Mouse (Mus musculus) lung, embryonic 14.5 days (tissue): ENCODE results near the gene Dtx2. TPM values are rescaled to one million over a fixed set of nuclear protein-coding genes. Genes with fewer than 3 reads are reported as not detected.
A peak's percentile ranks its signal among the peaks of the same experiment; 100 is the strongest.

Experiments
- ATAC-seq: fragments of 200-750 bp; cut with Nextera tagmentation; 2 replicates; pipeline ENCODE4 v1.8.0; 2017; ENCODE audit warnings: mild to moderate bottlenecking, moderate TSS enrichment, moderate library complexity; ENCODE audit not compliant: insufficient read depth
- DNase-seq: peaks from one replicate; pipeline ENCODE4 v3.0.0-alpha.2; 2015
- H3K27ac ChIP-seq: fragments of 300-500 bp; sonication (generic); 2 replicates; pipeline ENCODE4 v1.5.1; 2014; ENCODE audit warnings: low read depth, mild to moderate bottlenecking, moderate library complexity
- H3K27me3 ChIP-seq: fragments of 300-500 bp; sonication (generic); 2 replicates; pipeline ENCODE4 v1.6.1; 2014; ENCODE audit warnings: low read length, control low read depth; ENCODE audit not compliant: insufficient read depth
- H3K36me3 ChIP-seq: fragments of 300-500 bp; sonication (generic); 2 replicates; pipeline ENCODE4 v1.6.1; 2014; ENCODE audit warnings: control low read depth; ENCODE audit not compliant: insufficient read depth
- H3K4me1 ChIP-seq: fragments of 300-500 bp; sonication (generic); 2 replicates; pipeline ENCODE4 v1.6.1; 2014; ENCODE audit warnings: antibody characterized with exemption, control low read depth; ENCODE audit not compliant: insufficient read depth
- H3K4me2 ChIP-seq: fragments of 300-500 bp; sonication (generic); 2 replicates; pipeline ENCODE4 v1.6.1; 2014; ENCODE audit warnings: mild to moderate bottlenecking
- H3K4me3 ChIP-seq: fragments of 300-500 bp; sonication (generic); 2 replicates; pipeline ENCODE4 v1.5.1; 2014; ENCODE audit warnings: low read depth, low read length
- H3K9ac ChIP-seq: fragments of 300-500 bp; sonication (generic); 2 replicates; pipeline ENCODE4 v1.6.1; 2014
- H3K9me3 ChIP-seq: fragments of 300-500 bp; sonication (generic); 2 replicates; pipeline ENCODE4 v1.6.1; 2016; ENCODE audit warnings: low read depth, low read length, control low read depth
- CTCF ChIP-seq: IDR thresholded peaks from 2 replicates; pipeline ENCODE4 v1.5.1; 2016; ENCODE audit warnings: antibody characterized with exemption, low read depth
- WGBS: fragments of 180-500 bp; shearing (Covaris S2); extraction: QIAGEN DNeasy Blood & Tissue Kit; methylation state at CpG from one replicate; pipeline ENCODE4 v1.1.7; 2014; 5-methylcytosine and 5-hydroxymethylcytosine counted together
- polyA plus RNA-seq: library from polyadenylated mRNA; unstranded; fragments of >200 nt; fragmentation: Nextera tagmentation; extraction: Ambion mirVana; gene quantifications from 2 replicates; pipeline ENCODE4 v1.2.1, GENCODE M21; 2014

Gene Dtx2
- polyA plus RNA-seq, 1 experiment from 2014 or later: 24.4 TPM

GRCm38 (mm10) chr5:136077001-136077550 is 82.5 kb downstream of the Dtx2 start:
- no peaks in the 10 kb centered on the region for H3K36me3 ChIP-seq
- H3K4me3 ChIP-seq: no peak overlapping the region
- no peak overlapping the region for H3K27ac ChIP-seq
- no peaks in the 10 kb centered on the region for H3K9me3 ChIP-seq
- no peak overlapping the region for H3K4me2 ChIP-seq
- no peaks in the 10 kb centered on the region for H3K27me3 ChIP-seq
- H3K4me1 ChIP-seq: 0 out of 2 replicates have a peak, but pooled peaks cover 8% of the 10 kb centered on the region
- TF ChIP-seq CTCF: no peak
- 77% methylated on average over 9 of the region's 9 CpGs for WGBS
- no peak overlapping the region for H3K9ac ChIP-seq
- no peak for ATAC-seq
- DNase-seq: no peak

GRCm38 (mm10) chr5:136078136-136078535 is 83.5 kb downstream of the Dtx2 start:
- Histone ChIP-seq H3K36me3 (no peaks in the 10 kb centered on the region), H3K9ac (no peak overlapping the region), H3K4me3 (no peak overlapping the region), H3K4me2 (no peak overlapping the region), H3K9me3 (no peaks in the 10 kb centered on the region), H3K27me3 (no peaks in the 10 kb centered on the region), H3K27ac (no peak overlapping the region), H3K4me1 (0 out of 2 replicates have a peak, but pooled peaks cover 8% of the 10 kb centered on the region)
- 91% methylated on average over 5 of the region's 5 CpGs for WGBS
- ATAC-seq (no peak), DNase-seq (no peak)
- no peak for TF ChIP-seq CTCF

- H3K27me3 ChIP-seq: peaks cover 18% of the 10 kb centered on the region
- TF ChIP-seq CTCF: peak; percentile 46; the same call in 1 of the 2 replicates
- H3K9me3 ChIP-seq: no peaks in the 10 kb centered on the region
- no peaks in the 10 kb centered on the region for H3K36me3 ChIP-seq
- H3K4me2 ChIP-seq: no peak overlapping the region
- DNase-seq (no peak), ATAC-seq (no peak)
- WGBS: 71% methylated on average over 4 of the region's 4 CpGs
- peaks cover 5% of the 10 kb centered on the region for H3K4me1 ChIP-seq
- no peak overlapping the region for H3K9ac ChIP-seq
- no peak overlapping the region for H3K27ac ChIP-seq
- H3K4me3 ChIP-seq: no peak overlapping the region
These were observed 87.7 kb downstream of the Dtx2 start for GRCm38 (mm10) chr5:136082345-136082744.

Other genes starting within 250 kb of the Dtx2 start
- not detected in 2 replicates for gene Styxl1, start 216.4 kb upstream of the Dtx2 start, polyA plus RNA-seq
- 464 and 470 TPM in 2 replicates for gene Mdh2, start 216.3 kb upstream of the Dtx2 start, polyA plus RNA-seq
- 0.17 and 0.38 TPM in 2 replicates for gene Srrm3, start 187.9 kb upstream of the Dtx2 start, polyA plus RNA-seq
- gene Hspb1, start 106.9 kb upstream of the Dtx2 start, polyA plus RNA-seq: 62.8 and 68.1 TPM in 2 replicates
- gene Ywhag, start 60.2 kb upstream of the Dtx2 start, polyA plus RNA-seq: 74.7 and 79.0 TPM in 2 replicates
- 3.2 and 3.8 TPM in 2 replicates for gene Ssc4d, start 20.3 kb upstream of the Dtx2 start, polyA plus RNA-seq
- gene Zp3, start 14.7 kb upstream of the Dtx2 start, polyA plus RNA-seq: not detected in 2 replicates
- gene Upk3b, start 43.7 kb downstream of the Dtx2 start, polyA plus RNA-seq: 23.8 and 26.7 TPM in 2 replicates
- 1.5 and 1.8 TPM in 2 replicates for gene Upk3bl, start 59.7 kb downstream of the Dtx2 start, polyA plus RNA-seq
- gene Rasa4, start 89.1 kb downstream of the Dtx2 start, polyA plus RNA-seq: 4.2 and 4.4 TPM in 2 replicates
- 217 and 229 TPM in 2 replicates for gene Polr2j, start 121.8 kb downstream of the Dtx2 start, polyA plus RNA-seq
- gene Lrwd1, start 141.3 kb downstream of the Dtx2 start, polyA plus RNA-seq: 36.6 and 37.6 TPM in 2 replicates
- gene Alkbh4, start 141.3 kb downstream of the Dtx2 start, polyA plus RNA-seq: 12.9 and 14.8 TPM in 2 replicates
- 7.0 and 7.1 TPM in 2 replicates for gene Orai2, start 175.9 kb downstream of the Dtx2 start, polyA plus RNA-seq
- gene Prkrip1, start 204.2 kb downstream of the Dtx2 start, polyA plus RNA-seq: 52.1 and 60.3 TPM in 2 replicates